Mouse (Mus musculus) G1E (cell line): ENCODE results near the gene Apol9b.

Experiments used
- CTCF ChIP-seq: IDR thresholded peaks from 2 replicates; pipeline ENCODE4 v1.5.1; 2012; ENCODE audit warnings: low read depth, low read length, inconsistent platforms, mixed read lengths
- GATA1 ChIP-seq: IDR thresholded peaks from 2 replicates; pipeline ENCODE4 v1.6.1; 2012; ENCODE audit warnings: borderline replicate concordance, low read length, inconsistent platforms, mixed read lengths
- POLR2AphosphoS5 ChIP-seq: IDR thresholded peaks from 2 replicates; pipeline ENCODE4 v1.6.1; 2012; ENCODE audit warnings: low read depth, low read length, inconsistent platforms; ENCODE audit not compliant: insufficient replicate concordance
- TAL1 ChIP-seq: conservative IDR thresholded peaks from 2 replicates; pipeline ENCODE4 v1.6.1; 2012; ENCODE audit warnings: low read depth, low read length, inconsistent platforms, mixed read lengths

GRCm38 (mm10) chr15:77745081-77745480, 16.2 kb downstream of the Apol9b start:
- TF ChIP-seq CTCF (no peak), GATA1 (no peak), TAL1 (no peak), POLR2AphosphoS5 (no peak)
